Mouse (Mus musculus) embryo, embryonic 9.5 days (tissue): ENCODE data around the gene Myt1.

ENCODE experiments used
- DNase-seq: peaks from one replicate; pipeline ENCODE4 v3.0.0-alpha.2; 2017; ENCODE audit errors: extremely low spot score

Gene Myt1

GRCm38 (mm10) chr2:181763006-181763830 is at the start of gene Myt1:
TSS of gene Myt1 (plus strand) at chr2:181763332.
- peak; percentile 45 for DNase-seq

GRCm38 (mm10) chr2:181713749-181714148 is 49.4 kb upstream of the Myt1 start:
- DNase-seq = no peak

GRCm38 (mm10) chr2:181714903-181715326 is 48.2 kb upstream of the Myt1 start, which contains the start of gene Oprl1:
TSS of gene Oprl1 (plus strand) at chr2:181715016.
- peak; percentile 58 for DNase-seq

- no peak for DNase-seq
Measured at GRCm38 (mm10) chr2:181715382-181715781, 47.8 kb upstream of the Myt1 start.

GRCm38 (mm10) chr2:181716991-181717390 is 46.1 kb upstream of the Myt1 start:
- no peak for DNase-seq

GRCm38 (mm10) chr2:181720061-181720460 is 43.1 kb upstream of the Myt1 start:
- no peak for DNase-seq

- no peak for DNase-seq
Measured at GRCm38 (mm10) chr2:181721200-181721599, 41.9 kb upstream of the Myt1 start.

GRCm38 (mm10) chr2:181722213-181722612 is 40.9 kb upstream of the Myt1 start:
- peak; percentile 39 for DNase-seq

GRCm38 (mm10) chr2:181727659-181728262 is 35.4 kb upstream of the Myt1 start:
- no peak for DNase-seq

GRCm38 (mm10) chr2:181730051-181730450 is 33.1 kb upstream of the Myt1 start:
- no peak for DNase-seq

GRCm38 (mm10) chr2:181752626-181753025 is 10.5 kb upstream of the Myt1 start:
- DNase-seq = no peak

GRCm38 (mm10) chr2:181758147-181758725 is 4.9 kb upstream of the Myt1 start:
- no peak for DNase-seq

GRCm38 (mm10) chr2:181759041-181759440 is 4.1 kb upstream of the Myt1 start:
- peak; percentile 12 for DNase-seq

- no peak for DNase-seq
Measured at GRCm38 (mm10) chr2:181763886-181764527, 875 bp downstream of the Myt1 start.

- peak; percentile 61 for DNase-seq
Measured at GRCm38 (mm10) chr2:181764600-181764999, 1.5 kb downstream of the Myt1 start.

- DNase-seq = no peak
Measured at GRCm38 (mm10) chr2:181765251-181765650, 2.1 kb downstream of the Myt1 start.

- no peak for DNase-seq
Measured at GRCm38 (mm10) chr2:181766672-181767557, 3.8 kb downstream of the Myt1 start.

- DNase-seq = no peak
Measured at GRCm38 (mm10) chr2:181768451-181768850, 5.3 kb downstream of the Myt1 start.

- no peak for DNase-seq
Measured at GRCm38 (mm10) chr2:181769397-181769796, 6.3 kb downstream of the Myt1 start.

- no peak for DNase-seq
Measured at GRCm38 (mm10) chr2:181773203-181773602, 10.1 kb downstream of the Myt1 start.

- no peak for DNase-seq
Measured at GRCm38 (mm10) chr2:181775786-181776185, 12.7 kb downstream of the Myt1 start.
